Mouse (Mus musculus): ENCODE measurements around the gene Cryaa. TPM values are rescaled to one million over a fixed set of nuclear protein-coding genes. Genes with fewer than 3 reads are reported as not detected.

Cryaa gene
- polyA plus RNA-seq, 1 experiment = not detected

- DNase-seq (ENCODE audit: low read depth) = no peak
Observed at GRCm38 (mm10) chr17:31705271-31706020, 27.8 kb downstream of the Cryaa start.

- DNase-seq (ENCODE audit: low read depth) = no peak
Observed at GRCm38 (mm10) chr17:31709121-31709741, 31.6 kb downstream of the Cryaa start.

GRCm38 (mm10) chr17:31710455-31710854, 32.8 kb downstream of the Cryaa start:
- DNase-seq (ENCODE audit: low read depth) = no peak

GRCm38 (mm10) chr17:31713709-31714108, 36.1 kb downstream of the Cryaa start:
- no peak for DNase-seq (ENCODE audit: low read depth)

GRCm38 (mm10) chr17:31714125-31714524, 36.5 kb downstream of the Cryaa start:
- no peak for DNase-seq (ENCODE audit: low read depth)

- DNase-seq (ENCODE audit: low read depth) = no peak
Observed at GRCm38 (mm10) chr17:31715006-31715405, 37.4 kb downstream of the Cryaa start.

GRCm38 (mm10) chr17:31721637-31722036, 44.0 kb downstream of the Cryaa start:
- DNase-seq (ENCODE audit: low read depth) = no peak

GRCm38 (mm10) chr17:31725366-31725765, 47.8 kb downstream of the Cryaa start:
- DNase-seq (ENCODE audit: low read depth) = no peak

- no peak for DNase-seq (ENCODE audit: low read depth)
Observed at GRCm38 (mm10) chr17:31726216-31726615, 48.6 kb downstream of the Cryaa start.

GRCm38 (mm10) chr17:31727230-31727629, 49.6 kb downstream of the Cryaa start:
- DNase-seq (ENCODE audit: low read depth) = no peak

- no peak for DNase-seq (ENCODE audit: low read depth)
Observed at GRCm38 (mm10) chr17:31728043-31728442, 50.4 kb downstream of the Cryaa start.

GRCm38 (mm10) chr17:31728968-31729501, 51.4 kb downstream of the Cryaa start:
- DNase-seq (ENCODE audit: low read depth) = no peak

GRCm38 (mm10) chr17:31731038-31731437, 53.4 kb downstream of the Cryaa start:
- DNase-seq (ENCODE audit: low read depth) = no peak

Other genes starting within 250 kb of the Cryaa start
- gene Wdr4, start 157.8 kb upstream of the Cryaa start, polyA plus RNA-seq (2012; rRNA removed) = 30.0 and 30.8 TPM in 2 replicates
- gene Ndufv3, start 157.7 kb upstream of the Cryaa start, polyA plus RNA-seq (2012; rRNA removed) = 295 and 351 TPM in 2 replicates
- gene Pknox1, start 113.1 kb upstream of the Cryaa start, polyA plus RNA-seq (2012; rRNA removed) = 31.3 and 38.2 TPM in 2 replicates
- 23.3 and 82.1 TPM in 2 replicates for gene Cbs, start 40.6 kb upstream of the Cryaa start, polyA plus RNA-seq (2012; rRNA removed)
- gene U2af1, start 18.9 kb upstream of the Cryaa start, polyA plus RNA-seq (2012; rRNA removed) = 45.9 and 53.1 TPM in 2 replicates
- gene Sik1, start 178.0 kb downstream of the Cryaa start, polyA plus RNA-seq (2012; rRNA removed) = 19.8 and 25.5 TPM in 2 replicates

Data from gonadal fat pad, adult 2 months (tissue).